Mouse (Mus musculus): ENCODE measurements around the gene Fdps. TPM values are rescaled to one million over a fixed set of nuclear protein-coding genes. Genes with fewer than 3 reads are reported as not detected.

Gene Fdps
- total RNA-seq (2015), result 57.3 and 64.0 TPM in 2 replicates
- 132 and 150 TPM in 2 replicates for total RNA-seq (2017)

DNA sequence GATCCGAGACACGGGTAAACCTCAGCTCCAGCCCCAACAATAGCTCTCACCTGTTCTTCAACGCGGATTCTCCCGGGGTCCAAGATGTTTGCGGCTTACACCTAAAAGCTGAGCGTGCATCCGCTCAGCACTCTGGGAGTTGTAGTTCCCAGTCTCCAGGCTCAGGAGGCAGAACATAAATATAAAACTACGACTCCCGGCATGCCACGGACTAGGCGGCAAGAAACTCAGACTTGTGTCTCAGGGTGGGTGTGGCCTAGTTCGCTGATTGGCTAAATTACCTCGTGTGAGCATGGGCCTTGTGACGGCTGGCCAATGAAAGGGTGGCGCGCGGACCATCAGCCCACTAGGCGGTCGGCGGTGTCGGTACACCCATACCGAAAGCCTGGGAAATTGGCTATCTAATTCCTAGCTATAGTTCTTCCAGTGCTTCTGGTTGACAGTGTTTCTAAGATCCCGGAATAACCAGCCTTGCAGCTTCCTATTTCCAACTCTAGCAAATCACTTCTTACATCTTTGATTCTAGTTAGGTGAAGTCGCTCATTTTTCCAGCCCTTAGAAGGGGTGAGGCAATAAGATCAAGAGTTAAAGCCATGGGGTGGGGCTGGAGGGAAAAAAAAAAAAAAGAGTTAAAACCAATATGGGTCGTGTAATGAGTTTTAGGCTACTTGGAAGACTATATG, at the start of gene Fdps:
TSS of gene Fdps (minus strand) at position 148 of the 683 bp plus-strand sequence.
- peak; percentile 98 for ATAC-seq (ENCODE audit: poor library complexity, severe bottlenecking)

- no peak for ATAC-seq (ENCODE audit: poor library complexity, severe bottlenecking)
Measured at GRCm38 (mm10) chr3:89148567-89148966, 46.8 kb upstream of the Fdps start.

- ATAC-seq (ENCODE audit: poor library complexity, severe bottlenecking), result no peak
Measured at GRCm38 (mm10) chr3:89147979-89148311, 46.2 kb upstream of the Fdps start.

- no peak; the same call in 1 of the 2 replicates for ATAC-seq (ENCODE audit: poor library complexity, severe bottlenecking)
Measured at GRCm38 (mm10) chr3:89147101-89147978, 45.6 kb upstream of the Fdps start.

GRCm38 (mm10) chr3:89145566-89145965, 43.8 kb upstream of the Fdps start:
- no peak for ATAC-seq (ENCODE audit: poor library complexity, severe bottlenecking)

DNA sequence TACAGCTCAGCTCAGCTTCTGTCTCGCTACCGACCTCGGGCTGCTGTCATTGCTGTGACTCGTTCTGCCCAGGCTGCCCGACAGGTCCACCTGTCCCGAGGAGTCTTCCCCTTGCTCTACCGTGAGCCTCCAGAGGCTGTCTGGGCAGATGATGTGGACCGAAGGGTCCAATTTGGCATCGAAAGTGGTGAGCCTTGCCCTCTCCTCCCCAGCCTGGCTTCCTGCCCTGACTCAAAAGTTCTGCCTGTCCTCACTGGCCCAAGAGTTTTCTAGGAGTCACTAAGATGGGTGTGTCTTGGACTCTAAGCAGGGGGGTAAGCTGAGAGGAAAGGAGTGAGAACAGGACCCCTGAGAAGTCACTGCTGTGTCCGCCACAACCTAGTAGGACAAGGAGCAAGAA, 43.1 kb upstream of the Fdps start:
- no peak for ATAC-seq (ENCODE audit: poor library complexity, severe bottlenecking)

DNA sequence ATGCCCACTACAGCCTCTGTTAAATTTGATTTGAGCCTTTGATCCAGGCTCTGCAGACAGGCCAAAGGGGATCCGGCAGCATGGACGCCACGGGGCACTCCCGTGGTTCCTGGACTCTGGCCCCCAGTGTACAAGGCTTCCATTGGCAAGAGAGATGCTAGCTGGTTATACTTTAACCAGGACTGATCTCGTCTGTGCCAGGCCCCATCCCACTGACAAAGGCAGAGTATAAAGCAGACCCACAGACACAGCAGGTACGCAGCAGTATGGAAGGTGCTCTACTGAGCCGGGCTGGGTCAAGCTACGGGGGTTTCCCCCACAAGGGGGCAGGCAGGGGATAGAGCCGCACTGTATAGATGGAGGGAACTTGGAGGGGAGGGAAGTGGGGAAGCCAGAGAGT, 34.6 kb upstream of the Fdps start:
- no peak for ATAC-seq (ENCODE audit: poor library complexity, severe bottlenecking)

DNA sequence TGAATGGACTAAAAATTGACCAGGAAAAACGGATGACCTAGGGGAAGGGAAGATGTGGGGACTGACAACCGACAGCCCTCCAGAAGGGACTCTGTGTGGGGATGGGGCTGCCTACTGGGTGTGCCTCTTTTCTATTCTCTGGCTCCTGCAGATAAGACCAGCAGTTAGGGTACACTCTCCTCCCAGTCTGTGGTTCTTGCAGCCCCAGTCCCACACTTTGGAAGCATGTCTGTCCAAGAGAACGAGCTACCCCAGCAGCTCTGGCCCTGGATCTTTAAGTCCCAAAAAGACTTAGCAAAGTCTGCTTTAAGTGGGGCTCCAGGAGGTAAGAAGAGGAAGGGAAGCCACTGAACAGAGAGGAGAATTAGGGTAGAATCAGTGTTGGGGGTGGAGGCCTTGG, 34.2 kb upstream of the Fdps start, which contains the start of gene Pklr:
TSS of gene Pklr (plus strand) at position 185 of the 400 bp plus-strand sequence.
- no peak for ATAC-seq (ENCODE audit: poor library complexity, severe bottlenecking)

GRCm38 (mm10) chr3:89133752-89134151, 32.0 kb upstream of the Fdps start:
- no peak for ATAC-seq (ENCODE audit: poor library complexity, severe bottlenecking)

DNA sequence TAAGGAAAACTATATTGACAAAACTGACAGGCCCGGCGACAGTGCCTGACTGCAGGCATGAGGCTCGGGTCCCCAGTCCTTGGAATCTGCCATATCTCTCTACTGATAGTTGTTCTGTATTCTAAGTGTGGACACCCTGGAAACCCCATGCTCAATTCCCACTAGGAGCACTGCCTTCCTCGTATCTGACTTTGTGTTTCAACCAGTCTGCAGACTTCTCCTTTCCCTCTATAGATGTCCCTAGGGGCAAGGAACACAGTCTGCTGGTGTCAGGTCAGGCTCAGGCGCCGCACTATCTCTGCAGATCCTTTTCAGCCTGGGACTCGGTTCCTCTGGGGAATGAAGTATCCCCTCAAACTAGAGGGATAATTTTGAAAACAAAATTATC, 31.3 kb upstream of the Fdps start:
- ATAC-seq (ENCODE audit: poor library complexity, severe bottlenecking), result no peak

GRCm38 (mm10) chr3:89132285-89133062, 30.7 kb upstream of the Fdps start:
- peak; percentile 52 for ATAC-seq (ENCODE audit: poor library complexity, severe bottlenecking)

- no peak for ATAC-seq (ENCODE audit: poor library complexity, severe bottlenecking)
Measured at GRCm38 (mm10) chr3:89131816-89132215, 30.1 kb upstream of the Fdps start.

DNA sequence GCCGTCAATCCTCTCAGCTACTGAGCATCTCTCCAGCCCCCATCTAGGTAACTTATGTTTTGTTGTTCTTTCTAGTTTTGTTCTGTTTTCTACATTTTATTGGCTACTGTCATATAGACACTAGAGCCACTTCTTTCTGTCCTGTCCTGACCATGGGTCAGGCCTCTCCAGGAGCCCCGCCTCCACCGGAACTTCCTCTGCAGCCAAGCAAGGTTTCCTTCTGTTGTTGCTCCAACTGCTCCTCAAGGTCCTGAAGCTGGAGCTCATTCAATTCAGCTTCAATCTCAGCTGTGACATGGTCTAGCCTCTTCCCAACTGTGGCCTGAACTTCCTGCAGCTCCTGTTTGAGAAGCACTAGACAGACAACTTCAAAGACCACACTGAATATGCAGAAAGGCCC, 28.1 kb upstream of the Fdps start:
- ATAC-seq (ENCODE audit: poor library complexity, severe bottlenecking), result no peak

- ATAC-seq (ENCODE audit: poor library complexity, severe bottlenecking), result no peak
Measured at GRCm38 (mm10) chr3:89125981-89126380, 24.2 kb upstream of the Fdps start.

DNA sequence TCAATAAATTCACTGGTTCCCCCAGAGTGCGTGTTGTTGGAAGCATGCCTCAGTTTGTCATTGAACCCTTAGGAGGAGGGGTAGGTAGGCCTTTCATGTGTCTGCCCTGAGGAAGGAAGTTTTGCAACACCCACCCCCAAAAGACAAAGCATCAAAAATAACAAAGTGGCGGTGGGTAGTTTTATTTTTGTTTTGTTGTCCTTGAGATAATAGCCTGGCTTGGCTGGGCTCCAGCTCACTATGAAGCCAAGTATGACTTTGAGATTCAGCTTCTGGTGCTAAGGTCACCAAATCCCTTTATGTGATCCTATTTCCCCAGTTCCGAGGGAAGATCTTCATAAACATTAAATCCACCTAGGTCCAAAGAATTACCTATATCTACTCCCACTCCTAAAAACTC, 22.5 kb upstream of the Fdps start:
- no peak for ATAC-seq (ENCODE audit: poor library complexity, severe bottlenecking)

- no peak for ATAC-seq (ENCODE audit: poor library complexity, severe bottlenecking)
Measured at GRCm38 (mm10) chr3:89123313-89123712, 21.6 kb upstream of the Fdps start.

- no peak for ATAC-seq (ENCODE audit: poor library complexity, severe bottlenecking)
Measured at GRCm38 (mm10) chr3:89115522-89115921, 13.8 kb upstream of the Fdps start.

GRCm38 (mm10) chr3:89113058-89113457, 11.3 kb upstream of the Fdps start:
- ATAC-seq (ENCODE audit: poor library complexity, severe bottlenecking), result no peak

DNA sequence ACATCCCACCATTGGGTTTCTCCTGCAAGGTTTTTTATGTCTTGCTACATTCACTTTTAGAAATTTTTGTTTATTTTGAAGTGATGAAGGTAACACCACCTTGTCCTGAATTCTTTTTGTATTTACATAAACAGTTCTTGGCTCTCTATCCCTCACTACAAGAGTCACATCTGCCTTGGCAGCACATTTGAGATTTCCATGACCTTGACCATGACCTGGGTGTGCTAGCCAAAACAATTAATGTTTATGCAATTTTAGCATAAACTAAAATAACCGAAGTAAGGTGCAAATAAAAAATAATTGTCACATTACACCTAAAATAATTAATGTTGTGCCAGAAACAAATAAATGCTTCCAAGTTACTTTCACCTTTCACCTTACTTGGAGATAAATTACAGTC, 6.4 kb upstream of the Fdps start:
- ATAC-seq (ENCODE audit: poor library complexity, severe bottlenecking), result no peak

DNA sequence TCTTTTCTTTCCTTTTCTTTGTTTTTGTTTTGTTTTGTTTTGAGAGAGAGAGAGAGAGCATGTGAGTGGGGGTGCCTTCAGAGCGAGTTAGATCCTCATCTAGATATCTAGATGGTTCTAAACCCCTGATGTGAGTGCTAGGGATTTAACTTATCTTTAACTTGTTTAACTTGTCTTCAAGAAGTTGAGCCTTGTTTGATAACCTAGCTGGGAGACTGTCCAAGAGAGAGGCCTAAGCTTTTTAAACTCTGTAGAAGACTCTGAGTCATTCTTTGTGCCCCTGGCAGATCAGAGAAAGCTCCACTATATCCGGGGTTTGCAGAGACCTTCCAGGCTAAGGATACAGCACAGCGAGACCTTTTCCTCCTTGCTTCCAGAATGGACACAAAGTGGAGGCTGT, 5.8 kb upstream of the Fdps start:
- no peak for ATAC-seq (ENCODE audit: poor library complexity, severe bottlenecking)

- ATAC-seq (ENCODE audit: poor library complexity, severe bottlenecking), result no peak
Measured at GRCm38 (mm10) chr3:89106881-89107280, 5.1 kb upstream of the Fdps start.

GRCm38 (mm10) chr3:89103291-89103595, 1.5 kb upstream of the Fdps start:
- ATAC-seq (ENCODE audit: poor library complexity, severe bottlenecking), result no peak
